Mouse (Mus musculus): ENCODE data around the gene Osbpl10. TPM values are rescaled to one million over a fixed set of nuclear protein-coding genes. Genes with fewer than 3 reads are reported as not detected.
"Not testable (repeated sequence)": the region's sequence is repeated elsewhere in the genome, so short reads cannot be mapped to it uniquely, and the experiment has no call there.

The Osbpl10 gene
- total RNA-seq (2015) (not detected in 2 replicates), total RNA-seq (2017) (not detected in 2 replicates)

- ATAC-seq (ENCODE audit: poor library complexity, severe bottlenecking), result peak; percentile 74
Observed at GRCm38 (mm10) chr9:114978281-114979111, at the start of gene Osbpl10. TSS of gene Osbpl10 (plus strand) at chr9:114978569.

DNA sequence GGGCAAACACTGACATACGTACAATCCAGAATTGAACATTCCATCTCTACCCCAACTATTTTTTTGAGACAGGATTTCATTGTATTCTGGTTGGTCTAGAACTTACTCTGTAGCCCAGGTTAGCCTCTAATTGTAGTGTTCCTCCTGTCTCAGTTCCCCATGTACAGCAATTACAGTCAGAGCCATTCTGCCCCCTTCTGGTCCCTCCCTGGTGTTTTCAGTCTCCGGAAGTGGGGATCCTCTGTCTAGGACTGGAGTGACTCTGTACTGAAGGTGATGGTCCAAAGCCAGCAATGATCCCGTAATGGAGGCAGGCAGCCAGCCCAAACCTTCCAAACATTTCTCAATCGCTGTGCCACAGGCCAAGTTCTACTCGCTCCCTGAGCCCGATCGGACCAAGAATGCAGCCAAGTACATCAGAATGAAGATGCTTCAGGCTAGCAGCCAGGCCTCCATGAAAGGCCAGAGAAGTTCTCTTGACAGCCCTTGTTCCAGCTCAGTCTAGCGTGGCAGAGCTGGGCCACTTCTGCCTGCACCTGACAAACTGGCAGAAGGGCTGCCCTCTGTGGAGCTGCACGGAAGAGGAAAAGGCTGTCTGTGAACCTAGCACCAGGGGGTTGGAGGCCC is 47.8 kb upstream of the Osbpl10 start:
- no peak for ATAC-seq (ENCODE audit: poor library complexity, severe bottlenecking)

- ATAC-seq (ENCODE audit: poor library complexity, severe bottlenecking), result 0 out of 2 replicates have a peak, but pooled peaks have one; percentile 6
Observed at GRCm38 (mm10) chr9:114932607-114933006, 45.8 kb upstream of the Osbpl10 start.

DNA sequence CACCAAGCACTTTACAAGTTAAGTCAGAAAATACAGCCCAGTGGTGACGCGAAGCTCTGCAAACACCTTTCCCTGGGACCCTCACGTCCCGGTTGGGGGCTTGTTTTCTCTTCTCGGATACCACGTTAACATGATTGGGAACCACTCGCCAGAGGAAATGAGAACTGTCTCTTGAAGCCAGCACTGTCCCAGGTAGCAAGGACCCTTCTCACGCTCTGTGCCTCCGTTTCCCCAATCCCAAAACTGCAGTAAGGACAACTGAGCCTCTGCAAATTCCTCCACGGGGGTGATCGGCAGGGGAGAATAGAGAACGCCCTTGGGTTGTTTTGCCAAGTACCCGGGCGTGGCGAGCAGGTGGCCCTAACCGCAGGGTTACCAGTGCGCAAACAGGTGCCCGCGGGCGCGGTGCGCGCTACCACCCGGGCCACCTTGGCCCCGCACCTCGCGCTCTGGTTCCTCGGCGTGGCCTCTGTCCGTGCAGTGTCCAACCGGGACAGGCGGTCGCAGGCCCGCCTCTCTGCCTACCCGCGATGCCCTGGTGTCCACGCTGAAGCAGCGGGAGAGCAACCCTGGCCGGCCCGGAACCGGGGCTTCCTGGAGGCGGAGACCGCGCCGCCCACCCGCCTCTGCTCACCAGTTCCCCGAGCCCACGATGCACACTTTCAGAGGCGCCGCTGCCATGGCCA is 45.2 kb upstream of the Osbpl10 start:
- peak; percentile 53 for ATAC-seq (ENCODE audit: poor library complexity, severe bottlenecking)

- peak; percentile 94 for ATAC-seq (ENCODE audit: poor library complexity, severe bottlenecking)
Observed at GRCm38 (mm10) chr9:114933723-114934171, 44.6 kb upstream of the Osbpl10 start, which contains the start of gene Gpd1l. TSS of gene Gpd1l (minus strand) at chr9:114933987.

DNA sequence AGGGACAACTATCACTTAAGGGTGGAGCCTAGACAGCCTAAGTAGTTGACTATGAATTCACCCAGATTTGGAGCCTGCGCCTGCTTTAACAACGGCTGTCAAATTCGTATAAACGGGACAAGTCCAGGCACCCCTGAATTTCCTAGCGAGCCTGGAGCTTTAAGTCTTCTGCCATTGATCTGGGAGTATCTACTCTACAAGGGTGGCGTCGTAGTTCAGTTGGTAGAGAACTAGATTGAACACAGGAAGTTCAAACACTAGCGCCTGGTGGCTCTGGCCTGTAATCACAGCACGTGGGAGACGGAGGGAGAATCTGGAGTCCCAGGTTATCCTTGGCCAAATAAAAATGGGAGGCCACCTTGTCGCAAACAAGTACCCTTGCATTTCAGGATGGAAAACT is 44.1 kb upstream of the Osbpl10 start:
- ATAC-seq (ENCODE audit: poor library complexity, severe bottlenecking), result peak; percentile 15; the same call in 1 of the 2 replicates

- ATAC-seq (ENCODE audit: poor library complexity, severe bottlenecking), result no peak
Observed at GRCm38 (mm10) chr9:114935321-114935720, 43.0 kb upstream of the Osbpl10 start.

DNA sequence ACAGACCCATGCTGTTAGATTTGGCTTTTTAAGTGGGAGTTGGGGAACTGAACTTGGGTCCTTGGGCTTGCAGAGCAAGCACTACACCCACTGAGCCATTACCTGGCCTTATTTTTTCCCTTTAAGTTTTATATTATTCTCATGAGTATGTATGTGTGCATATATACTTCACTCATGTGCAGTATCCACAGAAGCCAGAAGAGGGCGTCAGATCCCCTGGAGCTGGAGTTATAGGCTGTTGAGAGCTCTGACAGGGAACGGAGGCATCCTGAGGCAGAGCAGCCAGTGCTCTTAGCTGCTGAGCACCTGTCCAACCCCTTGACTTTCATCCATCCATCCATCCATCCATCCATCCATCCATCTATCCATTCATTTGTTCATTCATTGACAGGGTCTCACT is 41.7 kb upstream of the Osbpl10 start:
- ATAC-seq (ENCODE audit: poor library complexity, severe bottlenecking), result no peak

- ATAC-seq (ENCODE audit: poor library complexity, severe bottlenecking), result no peak
Observed at GRCm38 (mm10) chr9:114944642-114945041, 33.7 kb upstream of the Osbpl10 start.

GRCm38 (mm10) chr9:114945576-114945975 is 32.8 kb upstream of the Osbpl10 start:
- ATAC-seq (ENCODE audit: poor library complexity, severe bottlenecking), result no peak

DNA sequence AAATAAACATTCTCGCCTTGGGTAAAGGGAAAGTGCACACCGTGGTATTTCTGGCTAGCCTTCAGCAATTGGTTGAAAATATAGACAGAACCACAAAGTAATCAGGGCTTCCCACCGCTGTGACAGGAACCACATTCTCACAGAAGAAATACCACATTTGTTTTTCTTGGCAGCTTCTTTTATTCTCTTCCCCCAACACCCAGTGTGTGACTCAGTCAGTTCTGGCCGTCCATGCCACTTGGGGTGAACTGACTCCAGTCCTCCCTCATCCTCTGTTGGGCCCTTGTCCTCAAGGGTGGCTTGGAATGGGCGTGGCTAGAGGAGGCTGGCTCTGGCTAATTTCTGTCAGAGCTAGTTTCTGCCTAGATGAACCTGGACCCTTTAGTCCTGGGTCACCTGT is 30.0 kb upstream of the Osbpl10 start:
- ATAC-seq (ENCODE audit: poor library complexity, severe bottlenecking), result peak; percentile 35

GRCm38 (mm10) chr9:114952866-114953265 is 25.5 kb upstream of the Osbpl10 start:
- ATAC-seq (ENCODE audit: poor library complexity, severe bottlenecking), result peak; percentile 47; the same call in 1 of the 2 replicates

DNA sequence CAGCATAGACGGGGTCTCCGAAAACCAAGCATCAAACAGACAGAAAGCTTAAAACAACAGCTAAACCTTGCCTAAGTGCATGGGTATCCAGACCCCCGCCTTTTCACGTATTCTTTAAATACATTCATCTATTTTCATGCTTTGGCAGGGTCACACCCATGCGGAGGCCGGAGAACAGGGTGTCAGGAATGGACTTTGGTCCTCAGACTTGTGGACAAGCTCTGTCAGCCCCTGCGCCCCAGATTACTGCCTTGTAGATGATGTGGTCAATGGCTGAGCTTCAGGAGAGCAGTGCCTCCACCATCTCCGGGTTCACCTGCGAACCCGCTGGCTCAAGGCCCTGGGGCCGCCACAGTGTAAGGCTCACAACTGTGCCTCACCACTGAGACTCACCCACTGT is 23.0 kb upstream of the Osbpl10 start:
- ATAC-seq (ENCODE audit: poor library complexity, severe bottlenecking), result no peak

DNA sequence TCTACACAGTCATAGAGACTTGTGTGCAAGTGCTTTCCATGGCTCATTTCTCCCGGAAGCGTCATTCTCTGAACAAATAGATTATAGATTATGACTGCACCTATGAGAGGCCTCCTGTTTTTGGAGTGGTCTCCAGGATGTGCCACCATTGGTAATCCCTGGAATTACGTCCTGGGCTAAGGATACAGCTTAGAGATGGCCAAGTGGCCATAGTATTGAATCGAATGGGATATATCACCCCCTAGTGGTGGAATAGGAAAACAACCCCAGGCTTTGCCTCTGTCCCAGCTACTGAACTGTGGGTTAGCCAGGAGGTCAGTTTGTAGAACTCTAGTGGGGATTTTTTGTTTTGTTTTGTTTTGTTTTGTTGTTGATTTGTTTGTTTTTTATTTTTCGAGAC is 21.4 kb upstream of the Osbpl10 start:
- ATAC-seq (ENCODE audit: poor library complexity, severe bottlenecking), result peak; percentile 74

GRCm38 (mm10) chr9:114960043-114960789 is 18.2 kb upstream of the Osbpl10 start:
- ATAC-seq (ENCODE audit: poor library complexity, severe bottlenecking), result peak; percentile 31

GRCm38 (mm10) chr9:114960844-114961243 is 17.5 kb upstream of the Osbpl10 start:
- ATAC-seq (ENCODE audit: poor library complexity, severe bottlenecking), result peak; percentile 66

- ATAC-seq (ENCODE audit: poor library complexity, severe bottlenecking), result no peak
Observed at GRCm38 (mm10) chr9:114964093-114964492, 14.3 kb upstream of the Osbpl10 start.

DNA sequence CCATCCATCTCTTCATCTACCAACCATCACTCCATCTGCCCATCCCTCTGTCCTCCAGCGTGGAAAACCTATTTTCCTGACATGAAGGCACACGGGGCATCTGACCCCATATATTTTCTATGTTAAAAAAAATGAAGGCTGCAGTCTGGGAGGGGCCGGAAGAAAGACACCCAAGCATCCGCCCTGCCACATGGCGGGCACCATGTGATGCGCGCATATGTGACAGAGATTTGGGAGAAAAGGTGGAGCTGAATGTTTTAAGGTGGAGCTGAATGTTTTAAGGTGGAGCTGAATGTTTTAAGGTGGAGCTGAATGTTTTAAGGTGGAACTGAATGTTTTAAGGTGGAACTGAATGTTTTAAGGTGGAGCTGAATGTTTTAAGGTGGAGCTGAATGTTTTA is 12.1 kb upstream of the Osbpl10 start:
- ATAC-seq (ENCODE audit: poor library complexity, severe bottlenecking), result not testable (repeated sequence)

GRCm38 (mm10) chr9:114977461-114978280 is 698 bp upstream of the Osbpl10 start:
- peak; percentile 35; the same call in 1 of the 2 replicates for ATAC-seq (ENCODE audit: poor library complexity, severe bottlenecking)

DNA sequence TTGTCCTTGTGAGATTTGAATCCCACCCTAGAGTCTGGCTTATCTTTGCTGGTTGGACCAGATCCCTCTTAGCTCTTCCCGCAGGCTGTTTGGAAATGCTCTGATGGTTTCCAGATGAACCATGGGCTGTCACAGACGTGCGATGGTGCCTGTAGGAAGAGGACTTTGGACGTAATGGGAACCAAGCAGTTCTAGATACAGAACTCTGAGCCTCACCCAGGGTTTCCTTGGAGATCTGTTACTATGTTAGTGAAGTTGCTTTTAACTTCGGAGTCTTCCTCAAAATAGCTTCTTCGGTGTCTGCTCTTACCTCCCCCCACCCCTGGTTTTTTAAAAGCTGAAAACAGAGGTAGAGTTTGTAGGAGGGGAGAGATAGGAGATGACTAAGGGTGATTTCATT is 1.6 kb downstream of the Osbpl10 start:
- no peak for ATAC-seq (ENCODE audit: poor library complexity, severe bottlenecking)
